Mouse (Mus musculus): ENCODE measurements around the gene Rassf2. TPM values are rescaled to one million over a fixed set of nuclear protein-coding genes. Genes with fewer than 3 reads are reported as not detected.

The Rassf2 gene
- polyA plus RNA-seq, 1 experiment = 6.6 TPM

- no peak for DNase-seq (ENCODE audit: low spot score)
These were observed 24.6 kb downstream of the Rassf2 start for GRCm38 (mm10) chr2:132005445-132005844.

GRCm38 (mm10) chr2:132004495-132005136, 25.4 kb downstream of the Rassf2 start:
- DNase-seq (ENCODE audit: low spot score) = no peak

- DNase-seq (ENCODE audit: low spot score) = no peak
These were observed 26.1 kb downstream of the Rassf2 start for GRCm38 (mm10) chr2:132003916-132004315.

- DNase-seq (ENCODE audit: low spot score) = no peak
These were observed 28.2 kb downstream of the Rassf2 start for GRCm38 (mm10) chr2:132001696-132002334.

GRCm38 (mm10) chr2:131997356-131997755, 32.7 kb downstream of the Rassf2 start:
- DNase-seq (ENCODE audit: low spot score) = no peak

- no peak for DNase-seq (ENCODE audit: low spot score)
These were observed 33.7 kb downstream of the Rassf2 start for GRCm38 (mm10) chr2:131996369-131996768.

- DNase-seq (ENCODE audit: low spot score) = no peak
These were observed 34.3 kb downstream of the Rassf2 start for GRCm38 (mm10) chr2:131995742-131996141.

- no peak for DNase-seq (ENCODE audit: low spot score)
These were observed 35.1 kb downstream of the Rassf2 start for GRCm38 (mm10) chr2:131994971-131995370.

DNA sequence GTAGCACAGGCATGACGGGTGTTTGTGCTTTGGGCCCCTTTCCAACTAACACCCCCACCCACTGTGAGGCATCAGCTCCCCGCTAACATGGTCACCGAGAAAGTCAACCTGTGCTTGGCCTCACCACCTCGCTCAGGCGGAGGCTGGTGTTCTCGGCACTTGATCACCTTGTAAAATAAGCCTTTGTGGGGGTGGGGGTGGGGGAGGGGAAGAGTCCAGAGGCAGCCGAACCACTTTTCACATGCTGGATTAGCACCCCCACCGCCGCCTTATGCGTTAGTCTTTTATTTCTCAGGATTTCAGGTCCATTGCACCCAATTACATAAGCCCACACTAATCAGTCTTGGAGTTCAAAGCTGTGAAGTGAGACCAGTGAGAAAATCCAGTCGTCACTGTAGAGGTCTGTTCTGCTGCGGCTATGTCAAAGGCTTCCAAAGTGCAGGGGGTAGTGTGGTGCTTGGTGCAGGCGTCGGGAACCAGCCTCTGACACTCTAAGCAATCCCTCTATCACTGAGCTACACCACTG, 36.4 kb downstream of the Rassf2 start:
- no peak for DNase-seq (ENCODE audit: low spot score)

- DNase-seq (ENCODE audit: low spot score) = no peak
These were observed 36.9 kb downstream of the Rassf2 start for GRCm38 (mm10) chr2:131993151-131993550.

- DNase-seq (ENCODE audit: low spot score) = no peak
These were observed 37.6 kb downstream of the Rassf2 start for GRCm38 (mm10) chr2:131992487-131992886.

GRCm38 (mm10) chr2:131988550-131988949, 41.5 kb downstream of the Rassf2 start:
- DNase-seq (ENCODE audit: low spot score) = no peak

DNA sequence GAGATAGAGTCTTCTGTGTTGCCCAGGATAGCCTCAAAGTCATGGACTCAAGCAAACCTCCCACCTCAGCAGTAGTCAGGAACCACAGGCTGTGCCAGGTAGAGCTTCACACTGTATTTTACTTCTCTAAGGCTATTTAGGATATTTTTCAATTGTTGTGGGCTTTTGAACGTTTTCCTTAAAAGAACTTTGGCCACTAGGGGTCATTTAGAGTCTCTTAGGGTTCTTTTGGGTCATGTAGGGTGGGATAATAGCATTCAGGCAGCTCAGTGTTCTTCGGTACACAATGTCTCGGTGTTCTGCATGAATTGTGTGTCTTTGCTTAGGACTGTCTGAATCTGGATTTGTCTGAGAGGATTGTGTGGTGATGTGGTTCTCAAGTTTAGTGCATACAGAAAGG, 42.1 kb downstream of the Rassf2 start:
- no peak for DNase-seq (ENCODE audit: low spot score)

GRCm38 (mm10) chr2:131982546-131983196, 47.4 kb downstream of the Rassf2 start:
- peak; percentile 19 for DNase-seq (ENCODE audit: low spot score)

DNA sequence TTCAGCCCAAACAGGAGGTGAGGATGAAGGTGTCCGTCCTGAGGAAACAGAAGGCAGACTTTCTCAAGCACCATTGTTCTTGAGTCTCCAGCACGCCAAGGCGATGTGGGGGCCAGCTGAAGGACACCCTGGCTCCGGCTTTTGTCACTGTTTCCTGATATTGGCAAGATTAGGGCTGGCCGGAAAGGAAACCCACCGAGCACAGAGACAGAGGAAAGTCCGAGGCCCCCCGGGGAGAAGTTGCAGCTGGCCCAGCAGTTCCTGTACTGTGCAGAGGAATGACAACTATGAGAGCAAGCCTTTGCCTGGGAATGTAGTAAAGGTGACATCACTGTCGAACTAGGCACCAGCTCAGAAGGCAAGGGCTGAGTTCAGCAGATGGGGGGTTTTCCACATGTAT, 49.2 kb downstream of the Rassf2 start:
- peak; percentile 15 for DNase-seq (ENCODE audit: low spot score)

DNA sequence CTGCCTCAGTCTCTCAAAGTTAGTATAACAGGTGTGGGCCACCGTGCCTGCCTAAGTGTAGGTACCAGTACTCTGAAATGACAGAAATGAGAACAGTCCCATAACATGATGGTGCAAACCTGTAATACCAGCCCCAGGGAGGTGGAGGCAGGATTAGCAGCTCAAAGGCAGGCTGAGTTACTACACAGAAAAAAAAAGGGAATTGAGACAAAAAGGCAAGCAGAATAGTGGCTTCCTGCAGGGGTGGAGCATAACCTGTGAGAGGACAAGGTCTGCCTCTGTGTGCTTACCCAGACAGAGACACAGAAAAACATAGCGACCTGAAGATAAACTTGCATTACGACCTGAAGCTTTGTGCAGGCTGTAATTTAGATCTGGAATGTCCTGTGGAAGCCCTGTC, 53.4 kb downstream of the Rassf2 start:
- DNase-seq (ENCODE audit: low spot score) = no peak

GRCm38 (mm10) chr2:131971098-131971497, 59.0 kb downstream of the Rassf2 start:
- no peak for DNase-seq (ENCODE audit: low spot score)

GRCm38 (mm10) chr2:131970597-131970996, 59.5 kb downstream of the Rassf2 start:
- no peak for DNase-seq (ENCODE audit: low spot score)

DNA sequence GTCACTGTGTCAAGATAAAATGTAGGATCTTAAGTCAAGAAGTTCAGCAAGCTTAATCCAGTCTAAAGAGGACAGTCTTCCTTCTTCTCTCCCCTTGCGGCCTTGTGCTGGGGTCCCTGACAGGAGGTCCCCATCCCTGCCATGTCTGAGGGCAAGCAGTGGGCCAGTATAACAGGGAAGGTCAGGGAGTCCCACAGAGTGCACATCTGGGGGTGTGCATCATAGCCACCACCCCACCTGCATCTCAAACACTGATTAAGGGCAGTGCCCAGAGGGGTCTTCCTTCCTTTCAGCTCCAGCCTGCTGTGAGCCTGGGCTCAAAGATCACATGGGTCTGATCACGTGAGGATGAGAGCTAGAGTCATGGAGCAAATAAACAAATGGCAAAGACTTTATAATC, 68.4 kb downstream of the Rassf2 start:
- no peak for DNase-seq (ENCODE audit: low spot score)

DNA sequence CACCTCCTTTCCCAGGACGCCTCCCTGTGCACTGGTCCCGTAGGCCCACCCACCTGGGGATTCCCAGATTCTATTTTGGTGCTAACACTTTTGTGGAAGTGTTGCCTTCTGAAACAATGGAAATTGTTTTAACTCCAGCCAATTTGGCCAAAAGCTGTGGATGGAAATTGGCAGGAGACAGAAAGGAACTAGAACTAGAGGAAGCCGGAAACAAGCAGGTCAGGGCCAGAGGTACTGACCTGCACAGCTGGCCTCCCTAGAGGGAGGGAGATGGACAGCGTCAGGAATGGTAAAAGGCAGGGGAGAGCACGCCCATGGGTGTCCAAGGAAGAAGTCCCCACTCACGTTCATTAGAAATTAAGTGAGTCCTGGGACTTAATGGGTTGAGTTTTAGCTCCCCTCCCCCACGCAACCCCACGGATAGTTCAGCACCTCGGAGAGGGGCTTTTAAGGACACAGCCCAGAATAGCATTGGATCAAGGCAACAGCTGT, 72.3 kb downstream of the Rassf2 start:
- DNase-seq (ENCODE audit: low spot score) = no peak

GRCm38 (mm10) chr2:131956336-131957256, 73.5 kb downstream of the Rassf2 start:
- DNase-seq (ENCODE audit: low spot score) = no peak

DNA sequence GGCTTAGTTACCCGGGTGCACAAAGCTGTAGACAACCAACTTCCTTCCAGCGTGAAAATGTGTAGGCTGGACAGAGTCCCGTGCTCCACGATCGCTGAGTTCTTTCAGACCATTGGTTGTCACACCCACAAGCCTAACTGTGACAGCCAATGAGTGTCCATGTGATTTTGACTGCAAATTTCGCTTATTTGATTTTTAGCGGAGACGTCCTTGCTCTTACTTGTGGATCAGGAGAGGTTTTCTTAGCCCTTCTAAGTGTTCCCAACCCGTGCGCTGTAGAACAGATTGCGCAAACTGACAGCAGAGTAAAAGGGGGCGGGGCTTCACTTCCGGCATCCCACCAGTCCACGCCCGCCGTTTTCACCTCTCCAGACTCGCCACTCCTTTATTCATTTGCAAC, 74.8 kb downstream of the Rassf2 start:
- no peak for DNase-seq (ENCODE audit: low spot score)
